Mouse (Mus musculus) intestine, embryonic 14.5 days (tissue): ENCODE results near the gene Eapp. TPM values are rescaled to one million over a fixed set of nuclear protein-coding genes. Genes with fewer than 3 reads are reported as not detected.

Source experiments
- ATAC-seq: fragments of 200-750 bp; cut with Nextera tagmentation; replicated peaks from 2 replicates; pipeline ENCODE4 v1.8.0; 2017; ENCODE audit warnings: low read depth, moderate number of reproducible peaks, moderate TSS enrichment, moderate library complexity; ENCODE audit not compliant: low FRiP score, low TSS enrichment
- DNase-seq: peaks from one replicate; pipeline ENCODE4 v3.0.0-alpha.2; 2018; ENCODE audit warnings: low spot score
- H3K27ac ChIP-seq: fragments of 300-500 bp; sonication (generic); 2 replicates; pipeline ENCODE4 v1.5.1; 2014; ENCODE audit warnings: low read depth, mild to moderate bottlenecking, control low read depth
- H3K27me3 ChIP-seq: fragments of 300-500 bp; sonication (generic); replicated peaks from 2 replicates; pipeline ENCODE4 v1.6.1; 2014; ENCODE audit warnings: low read length, control low read depth; ENCODE audit not compliant: control insufficient read depth, insufficient read depth
- H3K36me3 ChIP-seq: fragments of 300-500 bp; sonication (generic); 2 replicates; pipeline ENCODE4 v1.6.1; 2014; ENCODE audit warnings: low read length, control low read depth; ENCODE audit not compliant: control insufficient read depth, insufficient read depth
- H3K4me1 ChIP-seq: fragments of 300-500 bp; sonication (generic); replicated peaks from 2 replicates; pipeline ENCODE4 v1.6.1; 2014; ENCODE audit warnings: low read length, control low read depth, mixed read lengths; ENCODE audit not compliant: control insufficient read depth, insufficient read depth
- H3K4me2 ChIP-seq: fragments of 300-500 bp; sonication (generic); 2 replicates; pipeline ENCODE4 v1.6.1; 2014; ENCODE audit warnings: low read length
- H3K4me3 ChIP-seq: fragments of 300-500 bp; sonication (generic); 2 replicates; pipeline ENCODE4 v1.5.1; 2014; ENCODE audit warnings: low read depth, low read length, control low read depth, mixed read lengths
- H3K9ac ChIP-seq: fragments of 300-500 bp; sonication (generic); 2 replicates; pipeline ENCODE4 v1.6.1; 2014; ENCODE audit warnings: mild to moderate bottlenecking, low read length
- H3K9me3 ChIP-seq: fragments of 300-500 bp; sonication (generic); 2 replicates; pipeline ENCODE4 v1.6.1; 2016; ENCODE audit warnings: low read length, control low read depth; ENCODE audit not compliant: control insufficient read depth
- WGBS: fragments of 180-500 bp; shearing (Covaris S2); extraction: QIAGEN DNeasy Blood & Tissue Kit; methylation state at CpG from one replicate; pipeline ENCODE4 v1.1.7; 2014; 5-methylcytosine and 5-hydroxymethylcytosine counted together
- polyA plus RNA-seq: library from polyadenylated mRNA; unstranded; fragments of >200 nt; fragmentation: Nextera tagmentation; extraction: Ambion mirVana; gene quantifications from 2 replicates; pipeline ENCODE4 v1.2.1, GENCODE M21; 2014

Eapp gene
- polyA plus RNA-seq, 1 experiment from 2014 or later: 59.2 TPM

GRCm38 (mm10) chr12:54659901-54660300 is 35.8 kb downstream of the Eapp start:
- DNase-seq (no peak), ATAC-seq (no peak)
- whole genome bisulfite sequencing: 65% methylated on average over 3 of the region's 3 CpGs
- Histone ChIP-seq H3K36me3 (no peaks in the 10 kb centered on the region), H3K27me3 (no peaks in the 10 kb centered on the region), H3K4me1 (peaks cover 1% of the 10 kb centered on the region), H3K4me2 (no peak overlapping the region), H3K27ac (no peak overlapping the region), H3K9me3 (no peaks in the 10 kb centered on the region), H3K9ac (no peak overlapping the region), H3K4me3 (no peak overlapping the region)

DNA sequence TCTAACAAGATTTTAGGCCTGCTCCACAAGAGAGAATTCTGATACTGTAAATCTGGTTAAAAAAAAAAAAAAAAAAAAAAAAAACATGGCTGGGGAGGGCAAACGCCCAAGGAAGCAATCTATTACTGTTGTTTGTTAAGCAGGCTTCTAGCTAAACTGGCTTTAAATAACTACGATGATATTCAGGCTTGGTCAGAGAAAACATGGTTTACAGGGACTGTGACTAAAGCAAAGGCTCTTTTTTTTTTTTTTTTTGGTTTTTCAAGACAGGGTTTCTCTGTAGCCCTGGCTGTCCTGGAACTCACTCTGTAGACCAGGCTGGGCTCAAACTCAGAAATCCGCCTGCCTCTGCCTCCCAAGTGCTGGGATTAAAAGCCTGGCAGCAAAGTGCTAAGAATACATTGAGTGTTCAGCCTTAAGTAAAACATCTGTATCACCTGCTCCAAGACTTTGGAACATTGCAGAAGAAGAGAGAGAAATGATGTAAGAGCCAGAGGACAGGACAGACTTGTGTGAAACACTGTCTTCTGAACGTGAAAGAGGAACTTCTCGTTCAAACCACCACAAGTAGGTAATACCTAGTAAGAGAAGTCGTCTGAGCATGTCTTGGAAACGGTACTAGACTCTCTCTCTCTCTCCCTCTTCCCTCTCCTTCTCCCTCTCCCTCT is 37.1 kb downstream of the Eapp start:
- Histone ChIP-seq H3K9ac (no peak overlapping the region), H3K27ac (no peak overlapping the region), H3K4me1 (peaks cover 15% of the 10 kb centered on the region), H3K27me3 (no peaks in the 10 kb centered on the region), H3K9me3 (no peaks in the 10 kb centered on the region), H3K4me2 (no peak overlapping the region), H3K4me3 (no peak overlapping the region), H3K36me3 (no peaks in the 10 kb centered on the region)
- no peak for DNase-seq
- 73% methylated on average over 7 of the region's 7 CpGs for WGBS
- no peak for ATAC-seq

GRCm38 (mm10) chr12:54657951-54658350 is 37.7 kb downstream of the Eapp start:
- Histone ChIP-seq H3K36me3 (no peaks in the 10 kb centered on the region), H3K27me3 (no peaks in the 10 kb centered on the region), H3K9ac (no peak overlapping the region), H3K4me1 (peaks cover 15% of the 10 kb centered on the region), H3K27ac (no peak overlapping the region), H3K9me3 (no peaks in the 10 kb centered on the region), H3K4me3 (no peak overlapping the region), H3K4me2 (no peak overlapping the region)
- ATAC-seq: no peak
- DNase-seq: no peak
- WGBS: 89% methylated on average over 5 of the region's 5 CpGs

- Histone ChIP-seq H3K36me3 (no peaks in the 10 kb centered on the region), H3K9me3 (no peaks in the 10 kb centered on the region), H3K27me3 (no peaks in the 10 kb centered on the region), H3K9ac (no peak overlapping the region; the same call in 1 of the 2 replicates), H3K4me1 (peaks cover 15% of the 10 kb centered on the region), H3K27ac (no peak overlapping the region), H3K4me3 (no peak overlapping the region), H3K4me2 (peak overlapping the region; percentile 67)
- ATAC-seq (no peak), DNase-seq (no peak)
- WGBS: 56% methylated on average over 2 of the region's 2 CpGs
Measured at GRCm38 (mm10) chr12:54657226-54657625, 38.5 kb downstream of the Eapp start.

DNA sequence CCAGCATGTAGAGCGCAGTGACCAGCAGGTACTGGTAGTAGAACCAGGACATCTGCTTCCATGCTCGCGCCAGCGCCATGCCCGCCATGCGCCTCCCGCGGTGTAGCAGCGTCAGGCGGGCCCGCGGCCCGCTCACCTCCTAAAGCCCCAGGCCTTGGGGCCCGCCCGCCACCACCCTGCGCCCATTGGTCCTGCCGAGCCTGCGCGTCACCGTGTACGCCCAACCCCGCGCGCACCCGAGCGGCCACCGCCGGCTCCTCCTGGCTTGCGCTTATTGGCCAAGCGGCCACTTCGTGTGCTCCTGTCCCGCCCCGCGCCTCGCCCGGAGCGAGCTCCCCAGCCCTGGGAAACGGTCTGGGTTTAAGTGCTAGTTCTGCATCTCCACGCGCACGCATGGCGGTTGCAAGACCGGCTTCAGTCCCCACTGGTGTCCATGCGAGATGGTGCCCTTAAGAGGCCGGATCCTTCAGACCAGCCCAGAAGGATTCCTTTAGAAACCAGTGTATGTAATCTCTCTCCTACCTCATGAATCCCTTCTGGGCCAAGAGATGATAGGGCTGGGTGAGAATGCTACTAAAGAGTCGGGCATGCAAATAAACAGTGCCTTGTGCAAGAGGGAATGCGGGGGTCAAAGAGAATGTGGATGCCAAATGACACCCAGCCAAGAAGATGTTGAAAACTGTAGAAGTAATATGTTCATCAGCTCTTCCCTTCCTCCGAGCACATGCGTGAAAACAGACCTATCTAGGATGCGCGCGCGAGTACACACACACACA is 39.1 kb downstream of the Eapp start, which contains the start of gene Sptssa:
Gene Sptssa (minus strand): TSS at position 178 of the 776 bp plus-strand sequence.
- H3K27ac ChIP-seq: peak within 1 kb of the TSS; percentile 85
- H3K36me3 ChIP-seq: no peaks in the 10 kb centered on the region
- peaks cover 18% of the 10 kb centered on the region for H3K4me1 ChIP-seq
- H3K9ac ChIP-seq: peak within 1 kb of the TSS; percentile 68
- DNase-seq (peak; percentile 95), ATAC-seq (peak; percentile 100)
- H3K4me2 ChIP-seq: peak within 1 kb of the TSS; percentile 67
- peak within 1 kb of the TSS; percentile 58 for H3K4me3 ChIP-seq
- H3K27me3 ChIP-seq: no peaks in the 10 kb centered on the region
- 7% methylated on average over 53 of the region's 53 CpGs for WGBS
- H3K9me3 ChIP-seq: no peaks in the 10 kb centered on the region

GRCm38 (mm10) chr12:54656039-54656395 is 39.7 kb downstream of the Eapp start:
- DNase-seq: no peak
- ATAC-seq: no peak; the same call in 1 of the 2 replicates
- H3K27ac ChIP-seq: peak overlapping the region; percentile 85

GRCm38 (mm10) chr12:54655292-54656038 is 40.2 kb downstream of the Eapp start:
- Histone ChIP-seq H3K9me3 (no peaks in the 10 kb centered on the region), H3K4me1 (peaks cover 18% of the 10 kb centered on the region), H3K36me3 (0 out of 2 replicates have a peak, but pooled peaks cover 2% of the 10 kb centered on the region), H3K4me2 (peak overlapping the region; percentile 67), H3K9ac (peak overlapping the region; percentile 68), H3K27me3 (no peaks in the 10 kb centered on the region), H3K4me3 (peak overlapping the region; percentile 58), H3K27ac (peak overlapping the region; percentile 85; the same call in 1 of the 2 replicates)
- DNase-seq (no peak), ATAC-seq (no peak)
- WGBS: 22% methylated on average over 16 of the region's 16 CpGs

More at GRCm38 (mm10) chr12:54656039-54656395, 39.7 kb downstream of the Eapp start:
- peak overlapping the region; percentile 58 for H3K4me3 ChIP-seq
- WGBS: 0% methylated on average over 22 of the region's 22 CpGs
- no peaks in the 10 kb centered on the region for H3K36me3 ChIP-seq
- no peaks in the 10 kb centered on the region for H3K27me3 ChIP-seq
- peak overlapping the region; percentile 67 for H3K4me2 ChIP-seq
- peaks cover 18% of the 10 kb centered on the region for H3K4me1 ChIP-seq
- H3K9me3 ChIP-seq: no peaks in the 10 kb centered on the region
- peak overlapping the region; percentile 68 for H3K9ac ChIP-seq

- Histone ChIP-seq H3K4me2 (peak overlapping the region; percentile 67), H3K27ac (no peak overlapping the region), H3K36me3 (0 out of 2 replicates have a peak, but pooled peaks cover 7% of the 10 kb centered on the region), H3K27me3 (no peaks in the 10 kb centered on the region), H3K4me1 (peaks cover 18% of the 10 kb centered on the region), H3K4me3 (peak overlapping the region; percentile 58), H3K9me3 (no peaks in the 10 kb centered on the region), H3K9ac (no peak overlapping the region)
- DNase-seq: no peak
- no peak for ATAC-seq
- 83% methylated on average over 1 of the region's 1 CpGs for WGBS
Measured at GRCm38 (mm10) chr12:54654741-54655140, 41.0 kb downstream of the Eapp start.
